Mouse (Mus musculus) spleen, adult 2 months (tissue): Measurements from ENCODE around the gene Mchr1. TPM values are rescaled to one million over a fixed set of nuclear protein-coding genes. Genes with fewer than 3 reads are reported as not detected.
A peak's percentile ranks its signal among the peaks of the same experiment; 100 is the strongest.

Source experiments
- DNase-seq, 2 experiments: peaks; one replicate each; pipeline versions ENCODE4 v3.0.0 to v3.0.0-alpha.2; 2012 to 2021; ENCODE audit warnings: low spot score in 2 of 2, low read depth in 1 of 2
- H3K27ac ChIP-seq: fragments of 200-500 bp; 2 replicates; pipeline ENCODE4 v1.5.1; 2012; ENCODE audit warnings: low read length, inconsistent platforms; ENCODE audit not compliant: insufficient read depth
- H3K27me3 ChIP-seq: fragments of 200-500 bp; 2 replicates; pipeline ENCODE4 v1.6.1; 2012; ENCODE audit warnings: mild to moderate bottlenecking, moderate library complexity, low read length, inconsistent platforms; ENCODE audit not compliant: control insufficient read depth, insufficient read depth
- H3K36me3 ChIP-seq: fragments of 200-500 bp; 2 replicates; pipeline ENCODE4 v1.6.1; 2012; ENCODE audit warnings: mild to moderate bottlenecking, low read length, inconsistent platforms; ENCODE audit not compliant: control insufficient read depth, insufficient read depth
- H3K4me1 ChIP-seq: fragments of 200-500 bp; 2 replicates; pipeline ENCODE4 v1.6.1; 2011; ENCODE audit warnings: inconsistent platforms; ENCODE audit not compliant: control insufficient read depth, insufficient read depth, insufficient read length
- H3K4me3 ChIP-seq: fragments of 200-500 bp; 2 replicates; pipeline ENCODE4 v1.5.1; 2011; ENCODE audit warnings: mild to moderate bottlenecking, inconsistent platforms; ENCODE audit not compliant: insufficient read depth, insufficient read length; ENCODE audit errors: extremely low read depth
- CTCF ChIP-seq: fragments of 200-500 bp; IDR thresholded peaks from 2 replicates; pipeline ENCODE4 v1.5.1; 2011; ENCODE audit warnings: mild to moderate bottlenecking, inconsistent platforms; ENCODE audit not compliant: insufficient read depth, insufficient read length, insufficient replicate concordance; ENCODE audit errors: extremely low read depth
- POLR2A ChIP-seq: fragments of 200-500 bp; IDR thresholded peaks from 2 replicates; pipeline ENCODE4 v1.6.1; 2011; ENCODE audit warnings: low read depth, low read length, inconsistent platforms
- WGBS: fragments of 180-500 bp; shearing (Covaris S2); methylation state at CpG from one replicate; pipeline ENCODE4 v1.1.7; 2018; 5-methylcytosine and 5-hydroxymethylcytosine counted together
- polyA plus RNA-seq: library from polyadenylated mRNA; depleted of rRNA; stranded (reverse); fragments of >200 nt; gene quantifications from 2 replicates; pipeline ENCODE4 v1.2.3, GENCODE M21; 2012

Gene Mchr1
- polyA plus RNA-seq, 1 experiment, result not detected

GRCm38 (mm10) chr15:81252626-81253174 lies 17.4 kb downstream of the Mchr1 start:
- no peaks in the 10 kb centered on the region for H3K27me3 ChIP-seq
- H3K27ac ChIP-seq, result no peak overlapping the region
- H3K4me3 ChIP-seq, result no peak overlapping the region
- no peak for DNase-seq
- no peaks in the 10 kb centered on the region for H3K4me1 ChIP-seq
- WGBS, result 70% methylated on average over 4 of the region's 4 CpGs
- no peaks in the 10 kb centered on the region for H3K36me3 ChIP-seq
- TF ChIP-seq POLR2A (no peak), CTCF (no peak)

- TF ChIP-seq POLR2A (no peak), CTCF (no peak)
- Histone ChIP-seq H3K36me3 (no peaks in the 10 kb centered on the region), H3K27me3 (no peaks in the 10 kb centered on the region), H3K4me3 (no peak overlapping the region), H3K4me1 (no peaks in the 10 kb centered on the region), H3K27ac (no peak overlapping the region)
- WGBS, result 67% methylated on average over 2 of the region's 2 CpGs
- DNase-seq, result no peak
Measured at GRCm38 (mm10) chr15:81253585-81253984, 18.3 kb downstream of the Mchr1 start.

GRCm38 (mm10) chr15:81254113-81254640 lies 18.9 kb downstream of the Mchr1 start:
- no peak for TF ChIP-seq CTCF
- no peak for TF ChIP-seq POLR2A
- Histone ChIP-seq H3K27ac (no peak overlapping the region), H3K4me1 (no peaks in the 10 kb centered on the region), H3K27me3 (no peaks in the 10 kb centered on the region), H3K36me3 (no peaks in the 10 kb centered on the region), H3K4me3 (no peak overlapping the region)
- peak in 1 of 2 experiments; percentile 11 for DNase-seq
- 68% methylated on average over 8 of the region's 8 CpGs for WGBS

- H3K4me1 ChIP-seq, result no peaks in the 10 kb centered on the region
- H3K36me3 ChIP-seq, result no peaks in the 10 kb centered on the region
- no peak overlapping the region for H3K27ac ChIP-seq
- no peak overlapping the region for H3K4me3 ChIP-seq
- no peak for DNase-seq
- TF ChIP-seq CTCF (no peak), POLR2A (no peak)
- no peaks in the 10 kb centered on the region for H3K27me3 ChIP-seq
- WGBS, result 17% methylated on average over 6 of the region's 6 CpGs
Measured at GRCm38 (mm10) chr15:81255063-81255462, 19.8 kb downstream of the Mchr1 start.

GRCm38 (mm10) chr15:81258296-81258695 lies 23.0 kb downstream of the Mchr1 start:
- no peak for DNase-seq
- TF ChIP-seq POLR2A, result no peak
- TF ChIP-seq CTCF, result no peak
- Histone ChIP-seq H3K36me3 (no peaks in the 10 kb centered on the region), H3K27me3 (no peaks in the 10 kb centered on the region), H3K27ac (no peak overlapping the region), H3K4me3 (no peak overlapping the region), H3K4me1 (no peaks in the 10 kb centered on the region)
- 75% methylated on average over 9 of the region's 9 CpGs for WGBS

GRCm38 (mm10) chr15:81259304-81259703 lies 24.0 kb downstream of the Mchr1 start:
- Histone ChIP-seq H3K27ac (no peak overlapping the region), H3K36me3 (no peaks in the 10 kb centered on the region), H3K27me3 (no peaks in the 10 kb centered on the region), H3K4me3 (no peak overlapping the region), H3K4me1 (no peaks in the 10 kb centered on the region)
- 93% methylated on average over 5 of the region's 5 CpGs for WGBS
- DNase-seq, result no peak
- TF ChIP-seq CTCF (no peak), POLR2A (no peak)

GRCm38 (mm10) chr15:81260208-81260607 lies 24.9 kb downstream of the Mchr1 start:
- Histone ChIP-seq H3K27ac (no peak overlapping the region), H3K27me3 (no peaks in the 10 kb centered on the region), H3K4me1 (no peaks in the 10 kb centered on the region), H3K36me3 (no peaks in the 10 kb centered on the region), H3K4me3 (no peak overlapping the region)
- DNase-seq, result no peak
- 67% methylated on average over 9 of the region's 9 CpGs for WGBS
- TF ChIP-seq POLR2A (no peak), CTCF (no peak)
